Mouse (Mus musculus) G1E (cell line): Measurements from ENCODE around the gene Cep170b.

ENCODE experiments used
- CTCF ChIP-seq: IDR thresholded peaks from 2 replicates; pipeline ENCODE4 v1.5.1; 2012; ENCODE audit warnings: low read depth, low read length, inconsistent platforms, mixed read lengths
- TAL1 ChIP-seq: conservative IDR thresholded peaks from 2 replicates; pipeline ENCODE4 v1.6.1; 2012; ENCODE audit warnings: low read depth, low read length, inconsistent platforms, mixed read lengths

DNA sequence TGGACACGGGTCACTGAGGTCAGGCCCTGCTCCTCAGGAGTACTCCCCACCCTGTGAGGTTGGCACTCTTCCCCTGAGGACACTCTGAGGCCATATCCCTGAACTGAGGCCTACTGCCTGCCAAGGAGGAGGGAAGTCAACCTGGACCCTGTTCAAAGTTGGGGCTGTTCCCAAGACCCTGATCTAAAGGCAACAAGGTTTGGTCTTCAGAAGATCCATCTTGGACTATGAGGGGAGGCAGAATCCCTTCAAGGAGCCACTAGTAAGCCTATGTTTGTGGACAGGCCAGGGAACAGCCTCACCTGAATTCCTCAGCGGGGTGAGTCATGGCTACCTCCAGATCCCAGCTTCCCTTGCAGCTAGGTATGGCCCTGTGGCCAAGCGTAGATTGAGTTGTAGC is 39.2 kb downstream of the Cep170b start:
- TF ChIP-seq CTCF, result no peak
- no peak for TF ChIP-seq TAL1
